Mouse (Mus musculus) megakaryocyte, embryonic 14.5 days (primary cell): Measurements from ENCODE around the gene Fam192a.

Experiments
- FLI1 ChIP-seq: IDR thresholded peaks from 2 replicates; pipeline ENCODE4 v1.6.1; 2012; ENCODE audit warnings: low read length, inconsistent platforms, mixed read lengths
- GATA1 ChIP-seq: IDR thresholded peaks from 3 replicates; pipeline ENCODE4 v1.6.1; 2012; ENCODE audit warnings: mixed read lengths, low read length, inconsistent platforms, borderline replicate concordance

DNA sequence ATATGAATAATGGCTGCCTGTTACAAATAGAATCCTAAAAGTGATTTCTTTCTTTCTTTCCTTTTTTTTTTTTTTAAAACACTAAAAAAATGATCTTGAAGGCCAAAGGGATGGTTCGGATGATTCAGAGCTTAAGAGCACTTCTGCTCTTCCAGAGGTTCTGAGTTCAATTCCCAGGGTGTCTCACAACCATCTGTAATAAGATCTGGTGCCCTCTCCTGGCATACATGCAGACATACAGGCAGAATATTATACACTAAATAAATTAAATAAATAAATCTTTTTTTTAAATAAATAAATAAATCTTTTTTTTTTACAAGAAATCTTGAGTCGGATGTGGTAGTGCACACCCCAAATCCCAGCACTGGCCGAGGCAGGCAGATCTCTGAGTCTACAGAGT, 40.1 kb upstream of the Fam192a start:
- TF ChIP-seq FLI1 (no peak), GATA1 (no peak)
